Mouse (Mus musculus) liver, embryonic 14.5 days (tissue): Measurements from ENCODE around the gene Gimap4.

Source experiments
- CTCF ChIP-seq: IDR thresholded peaks from 2 replicates; pipeline ENCODE4 v1.5.1; 2016; ENCODE audit warnings: antibody characterized with exemption, low read depth, control low read depth
- EP300 ChIP-seq: IDR thresholded peaks from 2 replicates; pipeline ENCODE4 v1.6.1; 2016; ENCODE audit warnings: antibody characterized with exemption, low read depth

DNA sequence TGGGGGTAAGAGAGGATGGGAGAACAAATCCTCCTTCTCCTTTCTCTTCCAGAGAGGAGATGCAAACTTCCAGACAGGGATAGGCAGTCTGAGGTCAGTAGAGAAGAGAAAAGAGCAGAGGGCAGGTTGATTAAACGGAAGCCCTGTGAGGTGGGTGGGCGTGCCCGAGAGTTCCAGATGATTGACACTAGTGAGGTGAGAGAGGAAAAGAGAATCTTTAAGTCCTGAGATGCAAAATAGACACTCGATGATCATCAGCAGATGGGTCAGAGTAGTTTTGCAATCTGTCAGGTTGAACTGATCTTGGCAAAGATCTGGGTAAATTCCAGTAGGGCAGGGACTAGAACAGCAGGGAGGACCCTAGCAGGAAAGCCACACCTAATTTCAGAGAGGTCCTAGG lies 19.6 kb upstream of the Gimap4 start:
- TF ChIP-seq CTCF (no peak), EP300 (no peak)
